Mouse (Mus musculus) hindbrain, embryonic 13.5 days (tissue): Measurements from ENCODE around the gene Vmn2r40. TPM values are rescaled to one million over a fixed set of nuclear protein-coding genes. Genes with fewer than 3 reads are reported as not detected.
"Not testable (repeated sequence)": the region's sequence is repeated elsewhere in the genome, so short reads cannot be mapped to it uniquely, and the experiment has no call there.

ENCODE experiments used
- ATAC-seq: fragments of 200-750 bp; cut with Nextera tagmentation; 2 replicates; pipeline ENCODE4 v1.8.0; 2017; ENCODE audit warnings: moderate TSS enrichment; ENCODE audit not compliant: low FRiP score
- H3K27ac ChIP-seq: fragments of 300-500 bp; sonication (generic); 2 replicates; pipeline ENCODE4 v1.5.1; 2015; ENCODE audit warnings: inconsistent platforms, mild to moderate bottlenecking, moderate library complexity
- H3K27me3 ChIP-seq: fragments of 300-500 bp; sonication (generic); 2 replicates; pipeline ENCODE4 v1.6.1; 2015; ENCODE audit warnings: mild to moderate bottlenecking, inconsistent platforms
- H3K36me3 ChIP-seq: fragments of 300-500 bp; sonication (generic); 2 replicates; pipeline ENCODE4 v1.6.1; 2015; ENCODE audit warnings: mild to moderate bottlenecking, inconsistent platforms
- H3K4me1 ChIP-seq: fragments of 300-500 bp; sonication (generic); replicated peaks from 2 replicates; pipeline ENCODE4 v1.6.1; 2015; ENCODE audit warnings: inconsistent platforms
- H3K4me2 ChIP-seq: fragments of 300-500 bp; sonication (generic); 2 replicates; pipeline ENCODE4 v1.6.1; 2015; ENCODE audit warnings: inconsistent platforms, mild to moderate bottlenecking, moderate library complexity
- H3K4me3 ChIP-seq: fragments of 300-500 bp; sonication (generic); 2 replicates; pipeline ENCODE4 v1.5.1; 2015; ENCODE audit warnings: mild to moderate bottlenecking, inconsistent platforms
- H3K9ac ChIP-seq: fragments of 300-500 bp; sonication (generic); 2 replicates; pipeline ENCODE4 v1.6.1; 2015; ENCODE audit warnings: mild to moderate bottlenecking, inconsistent platforms
- H3K9me3 ChIP-seq: fragments of 300-500 bp; sonication (generic); 2 replicates; pipeline ENCODE4 v1.6.1; 2016; ENCODE audit warnings: inconsistent platforms
- WGBS: fragments of 180-500 bp; shearing (Covaris S2); methylation state at CpG from one replicate; pipeline ENCODE4 v1.1.7; 2015; 5-methylcytosine and 5-hydroxymethylcytosine counted together
- polyA plus RNA-seq: library from polyadenylated mRNA; unstranded; fragments of >200 nt; fragmentation: Nextera tagmentation; extraction: Ambion mirVana; gene quantifications from 2 replicates; pipeline ENCODE4 v1.2.1, GENCODE M21; 2015

The Vmn2r40 gene
- polyA plus RNA-seq = not detected in 2 replicates

DNA sequence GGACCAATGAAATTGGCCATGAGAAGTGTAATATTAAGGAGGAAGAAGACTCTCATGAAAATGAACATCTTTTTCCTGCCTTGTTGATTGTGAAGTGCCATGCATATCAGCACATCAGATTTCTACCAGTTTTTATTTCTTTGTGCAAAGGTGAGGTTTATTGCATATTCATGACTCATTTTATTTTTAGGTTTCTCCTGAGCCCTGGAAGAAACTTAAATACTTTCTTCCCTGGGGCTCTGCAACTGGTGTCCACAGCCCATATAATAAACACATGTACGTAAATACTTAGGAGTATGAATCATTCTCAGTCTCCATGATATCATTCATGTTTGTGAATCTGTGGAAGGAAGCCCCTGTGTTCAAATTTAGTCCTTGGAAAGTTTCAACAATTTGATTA is at the start of gene Vmn2r40:
Gene Vmn2r40, minus strand, starts transcription at position 101 of the 400 bp plus-strand sequence.
- no CpG with 5 or more reads among the region's 1 CpGs for WGBS

More for the DNA sequence above, at the start of gene Vmn2r40:
- ATAC-seq, H3K9me3 ChIP-seq, H3K27me3 ChIP-seq, H3K27ac ChIP-seq, H3K9ac ChIP-seq, H3K36me3 ChIP-seq, H3K4me1 ChIP-seq, H3K4me3 ChIP-seq, H3K4me2 ChIP-seq: not testable (repeated sequence)

Other genes starting within 250 kb of the Vmn2r40 start
- gene Vmn2r39, start 99.4 kb upstream of the Vmn2r40 start, polyA plus RNA-seq = not detected in 2 replicates
- not detected in 2 replicates for gene Vmn2r38, start 166.4 kb upstream of the Vmn2r40 start, polyA plus RNA-seq